Mouse (Mus musculus): ENCODE data around the gene Galnt14.

DNA sequence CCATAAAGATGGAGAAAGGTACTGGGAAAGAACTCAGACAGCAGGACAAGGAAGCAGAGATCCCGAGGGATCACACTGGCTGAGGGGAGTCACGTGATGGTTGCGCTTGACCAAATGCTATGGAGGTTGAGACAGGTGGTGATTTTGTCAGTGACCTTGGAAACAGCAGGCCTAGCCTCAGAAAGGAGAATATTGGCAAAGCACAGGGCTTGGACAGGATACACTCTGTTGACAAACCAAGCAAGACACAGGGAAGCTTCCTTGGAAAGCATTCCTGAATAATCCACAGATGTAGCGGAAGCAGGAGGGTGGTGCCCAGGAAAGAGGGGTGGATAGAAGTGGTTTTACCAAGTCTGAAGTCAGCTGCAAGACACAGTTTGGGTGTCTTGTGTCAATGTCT lies 206.1 kb downstream of the Galnt14 start:
- no peak for TF ChIP-seq CTCF (IDR thresholded peaks at IDR 0.05; ENCODE audit: control insufficient read depth, insufficient read depth, low read length)
- TF ChIP-seq POLR2A (IDR thresholded peaks at IDR 0.05; ENCODE audit: borderline replicate concordance, control insufficient read depth, low read depth, low read length): no peak
